Mouse (Mus musculus): Measurements from ENCODE around the gene Spon1.

- TF ChIP-seq POLR2A (IDR thresholded peaks at IDR 0.05; ENCODE audit: insufficient read depth, low read length), result no peak
- TF ChIP-seq CTCF (IDR thresholded peaks at IDR 0.05; ENCODE audit: low read depth, low read length), result no peak
- TF ChIP-seq EP300 (IDR thresholded peaks at IDR 0.05; ENCODE audit: insufficient read depth, low read depth, low read length), result no peak
Observed at GRCm38 (mm10) chr7:113901511-113901910, 135.7 kb downstream of the Spon1 start.

Data from ES-Bruce4 (cell line).